Mouse (Mus musculus) MEL (cell line): ENCODE measurements around the gene Ctnna2. TPM values are rescaled to one million over a fixed set of nuclear protein-coding genes. Genes with fewer than 3 reads are reported as not detected.

ENCODE experiments used
- DNase-seq: peaks from one replicate; pipeline ENCODE4 v3.0.0; 2011; ENCODE audit warnings: low read depth, low spot score
- H3K27ac ChIP-seq: 2 replicates; pipeline ENCODE4 v1.5.1; 2012; ENCODE audit warnings: low read depth, mild to moderate bottlenecking, control low read depth, low read length, moderate library complexity; ENCODE audit not compliant: control insufficient read depth
- H3K27me3 ChIP-seq, 2 experiments: fragments of 150-350 bp in 1 of 2; sonication (generic) in 1 of 2; 2 replicates each; pipeline ENCODE4 v1.6.1; 2012; ENCODE audit warnings: low read length in 2 of 2, mild to moderate bottlenecking in 2 of 2, improper control_type of control experiment in 1 of 2, moderate library complexity in 1 of 2; ENCODE audit not compliant: insufficient read depth in 2 of 2, control insufficient read depth in 1 of 2
- H3K36me3 ChIP-seq, 2 experiments: 2 replicates each; pipeline ENCODE4 v1.6.1; 2012 to 2014; ENCODE audit warnings: low read length in 2 of 2, improper control_type of control experiment in 1 of 2, inconsistent platforms in 1 of 2, mild to moderate bottlenecking in 1 of 2; ENCODE audit not compliant: insufficient read depth in 2 of 2, control insufficient read depth in 1 of 2
- H3K4me1 ChIP-seq, 2 experiments: fragments of 150-350 bp in 1 of 2; sonication (generic) in 1 of 2; 2 replicates each; pipeline ENCODE4 v1.6.1; 2012; ENCODE audit warnings: low read length in 2 of 2, improper control_type of control experiment in 1 of 2, mild to moderate bottlenecking in 1 of 2; ENCODE audit not compliant: insufficient read depth in 2 of 2, control insufficient read depth in 1 of 2
- H3K4me3 ChIP-seq, 2 experiments: fragments of 150-350 bp in 1 of 2; sonication (generic) in 1 of 2; 2 replicates each; pipeline ENCODE4 v1.5.1; 2012; ENCODE audit warnings: low read depth in 2 of 2, low read length in 2 of 2, mild to moderate bottlenecking in 2 of 2, moderate library complexity in 2 of 2, control low read depth in 1 of 2, improper control_type of control experiment in 1 of 2; ENCODE audit not compliant: control insufficient read depth in 1 of 2, insufficient read depth in 1 of 2
- H3K79me2 ChIP-seq: 2 replicates; pipeline ENCODE4 v1.6.1; 2012; ENCODE audit warnings: mild to moderate bottlenecking, low read length, moderate library complexity; ENCODE audit not compliant: control insufficient read depth, poor library complexity, insufficient read depth
- H3K9ac ChIP-seq: 2 replicates; pipeline ENCODE4 v1.6.1; 2012; ENCODE audit warnings: low read depth, mild to moderate bottlenecking, control low read depth, low read length, moderate library complexity; ENCODE audit not compliant: control insufficient read depth, poor library complexity, severe bottlenecking
- H3K9me3 ChIP-seq: fragments of 150-350 bp; sonication (generic); replicated peaks from 2 replicates; pipeline ENCODE4 v1.6.1; 2012; ENCODE audit warnings: mild to moderate bottlenecking, low read length, improper control_type of control experiment, moderate library complexity; ENCODE audit not compliant: insufficient read depth
- BHLHE40 ChIP-seq: IDR thresholded peaks from 2 replicates; pipeline ENCODE4 v1.6.1; 2012; ENCODE audit warnings: low read depth, mild to moderate bottlenecking, inconsistent platforms, low read length, improper control_type of control experiment, borderline replicate concordance
- CHD1 ChIP-seq: IDR thresholded peaks from 2 replicates; pipeline ENCODE4 v1.6.1; 2012; ENCODE audit warnings: low read depth, mild to moderate bottlenecking, inconsistent platforms, low read length, improper control_type of control experiment
- ELF1 ChIP-seq: IDR thresholded peaks from 2 replicates; pipeline ENCODE4 v1.6.1; 2014; ENCODE audit warnings: low read depth, mild to moderate bottlenecking, inconsistent platforms, low read length, improper control_type of control experiment, moderate library complexity
- EP300 ChIP-seq, 2 experiments: IDR thresholded peaks; 2 replicates each; pipeline ENCODE4 v1.6.1; 2011; ENCODE audit warnings: improper control_type of control experiment in 2 of 2, low read length in 2 of 2, low read depth in 1 of 2, mild to moderate bottlenecking in 1 of 2
- GATA1 ChIP-seq: IDR thresholded peaks from 2 replicates; pipeline ENCODE4 v1.6.1; 2011; ENCODE audit warnings: low read depth, low read length, improper control_type of control experiment
- MAFK ChIP-seq: IDR thresholded peaks from 2 replicates; pipeline ENCODE4 v1.6.1; 2011; ENCODE audit warnings: low read depth, mild to moderate bottlenecking, low read length, improper control_type of control experiment, borderline replicate concordance
- MXI1 ChIP-seq: IDR thresholded peaks from 2 replicates; pipeline ENCODE4 v1.6.1; 2011; ENCODE audit warnings: mild to moderate bottlenecking, low read depth, low read length, improper control_type of control experiment
- MYB ChIP-seq: IDR thresholded peaks from 2 replicates; pipeline ENCODE4 v1.6.1; 2011; ENCODE audit warnings: mild to moderate bottlenecking, low read depth, low read length, improper control_type of control experiment
- NRF1 ChIP-seq: IDR thresholded peaks from 2 replicates; pipeline ENCODE4 v1.6.1; 2014; ENCODE audit warnings: low read depth, mild to moderate bottlenecking, inconsistent platforms, low read length, improper control_type of control experiment, moderate library complexity; ENCODE audit not compliant: poor library complexity, insufficient read depth, severe bottlenecking
- POLR2A ChIP-seq, 2 experiments: IDR thresholded peaks; 2 replicates each; pipeline ENCODE4 v1.6.1; 2011 to 2012; ENCODE audit warnings: low read length in 2 of 2, mild to moderate bottlenecking in 2 of 2, control low read depth in 1 of 2, improper control_type of control experiment in 1 of 2, low read depth in 1 of 2, moderate library complexity in 1 of 2; ENCODE audit not compliant: control insufficient read depth in 1 of 2, insufficient read depth in 1 of 2, poor library complexity in 1 of 2
- POLR2AphosphoS5 ChIP-seq: IDR thresholded peaks from 2 replicates; pipeline ENCODE4 v1.6.1; 2012; ENCODE audit warnings: low read depth, borderline replicate concordance, mild to moderate bottlenecking, inconsistent platforms, low read length, moderate library complexity, mixed read lengths
- RAD21 ChIP-seq: IDR thresholded peaks from 2 replicates; pipeline ENCODE4 v1.6.1; 2011; ENCODE audit warnings: mild to moderate bottlenecking, low read depth, low read length, improper control_type of control experiment
- SIN3A ChIP-seq: IDR thresholded peaks from 2 replicates; pipeline ENCODE4 v1.6.1; 2012; ENCODE audit warnings: low read length, improper control_type of control experiment, inconsistent platforms
- TAL1 ChIP-seq: IDR thresholded peaks from 2 replicates; pipeline ENCODE4 v1.6.1; 2012; ENCODE audit warnings: mild to moderate bottlenecking, inconsistent platforms, low read length, moderate library complexity, mixed read lengths
- TCF12 ChIP-seq: IDR thresholded peaks from 2 replicates; pipeline ENCODE4 v1.6.1; 2014; ENCODE audit warnings: low read depth, mild to moderate bottlenecking, inconsistent platforms, low read length, improper control_type of control experiment, moderate library complexity
- USF1 ChIP-seq: IDR thresholded peaks from 2 replicates; pipeline ENCODE4 v1.6.1; 2014; ENCODE audit warnings: low read depth, mild to moderate bottlenecking, inconsistent platforms, low read length, improper control_type of control experiment, moderate library complexity
- USF2 ChIP-seq, 2 experiments: IDR thresholded peaks; 2 replicates each; pipeline ENCODE4 v1.6.1; 2011 to 2012; ENCODE audit warnings: improper control_type of control experiment in 2 of 2, low read length in 2 of 2, borderline replicate concordance in 1 of 2, inconsistent platforms in 1 of 2, low read depth in 1 of 2, mild to moderate bottlenecking in 1 of 2; ENCODE audit not compliant: insufficient read depth in 1 of 2
- ZC3H11A ChIP-seq: IDR thresholded peaks from 2 replicates; pipeline ENCODE4 v1.6.1; 2012; ENCODE audit warnings: low read depth, mild to moderate bottlenecking, inconsistent platforms, low read length, improper control_type of control experiment
- ZKSCAN1 ChIP-seq: IDR thresholded peaks from 2 replicates; pipeline ENCODE4 v1.6.1; 2012; ENCODE audit warnings: low read depth, mild to moderate bottlenecking, inconsistent platforms, low read length, improper control_type of control experiment, moderate library complexity
- polyA plus RNA-seq, 2 experiments: library from polyadenylated mRNA; stranded (reverse) in 1 of 2; unstranded in 1 of 2; fragments of >175 nt in 1 of 2; fragments of >200 nt in 1 of 2; gene quantifications; 2 replicates each; pipeline versions ENCODE4 v1.2.1 to v1.2.4; 2012; ENCODE audit warnings: low replicate concordance in 2 of 2, low read depth in 1 of 2; ENCODE audit not compliant: insufficient read length in 2 of 2, insufficient read depth in 1 of 2, missing spikeins in 1 of 2
- total RNA-seq: library from RNA; depleted of rRNA; stranded (reverse); fragments of 300-350 nt; gene quantifications from 2 replicates; pipeline ENCODE4 v1.2.3, GENCODE M21; 2012

The Ctnna2 gene
- total and polyA plus RNA-seq, 3 experiments: not detected

- no peaks in the 10 kb centered on the region for H3K4me1 ChIP-seq
- H3K79me2 ChIP-seq: no peaks in the 10 kb centered on the region
- TF ChIP-seq ELF1 (no peak), BHLHE40 (no peak), TCF12 (no peak), EP300 (IDR thresholded peaks at IDR 0.05; ENCODE audit: low read depth in 1 of 2, low read length in 2 of 2) (no peak), RAD21 (no peak), ZC3H11A (no peak), ZKSCAN1 (no peak), NRF1 (no peak), MXI1 (no peak), USF2 (IDR thresholded peaks at IDR 0.05; ENCODE audit: borderline replicate concordance in 1 of 2, insufficient read depth in 1 of 2, low read depth in 1 of 2, low read length in 2 of 2) (no peak), MAFK (no peak), POLR2A (IDR thresholded peaks at IDR 0.05; ENCODE audit: control insufficient read depth in 1 of 2, insufficient read depth in 1 of 2, low read depth in 1 of 2, low read length in 2 of 2, poor library complexity in 1 of 2) (no peak), USF1 (no peak), GATA1 (no peak), MYB (no peak), CHD1 (no peak), SIN3A (no peak)
- no peak overlapping the region for H3K4me3 ChIP-seq
- H3K27ac ChIP-seq: no peak overlapping the region
- no peak overlapping the region for H3K9ac ChIP-seq
- no peaks in the 10 kb centered on the region for H3K36me3 ChIP-seq
- no peaks in the 10 kb centered on the region for H3K27me3 ChIP-seq
- H3K9me3 ChIP-seq: no peaks in the 10 kb centered on the region
- DNase-seq: no peak
These were observed 442.3 kb downstream of the Ctnna2 start for GRCm38 (mm10) chr6:77537055-77537807.

- Histone ChIP-seq H3K9ac (no peak overlapping the region), H3K36me3 (no peaks in the 10 kb centered on the region), H3K9me3 (no peaks in the 10 kb centered on the region), H3K79me2 (no peaks in the 10 kb centered on the region), H3K4me3 (no peak overlapping the region), H3K27me3 (no peaks in the 10 kb centered on the region), H3K27ac (no peak overlapping the region), H3K4me1 (no peaks in the 10 kb centered on the region)
- no peak for TF ChIP-seq POLR2AphosphoS5
- no peak for TF ChIP-seq TAL1
- no peak for TF ChIP-seq MYB
- no peak for DNase-seq
These were observed 451.9 kb downstream of the Ctnna2 start for GRCm38 (mm10) chr6:77527636-77528035.
